Mouse (Mus musculus) hindlimb bud, embryonic 11.5 days (tissue): Measurements from ENCODE around the gene Ldlr.

Experiments
- DNase-seq: peaks from one replicate; pipeline ENCODE4 v3.0.0-alpha.2; 2012; ENCODE audit warnings: low read depth, low spot score; ENCODE audit errors: extremely low spot score

The Ldlr gene

DNA sequence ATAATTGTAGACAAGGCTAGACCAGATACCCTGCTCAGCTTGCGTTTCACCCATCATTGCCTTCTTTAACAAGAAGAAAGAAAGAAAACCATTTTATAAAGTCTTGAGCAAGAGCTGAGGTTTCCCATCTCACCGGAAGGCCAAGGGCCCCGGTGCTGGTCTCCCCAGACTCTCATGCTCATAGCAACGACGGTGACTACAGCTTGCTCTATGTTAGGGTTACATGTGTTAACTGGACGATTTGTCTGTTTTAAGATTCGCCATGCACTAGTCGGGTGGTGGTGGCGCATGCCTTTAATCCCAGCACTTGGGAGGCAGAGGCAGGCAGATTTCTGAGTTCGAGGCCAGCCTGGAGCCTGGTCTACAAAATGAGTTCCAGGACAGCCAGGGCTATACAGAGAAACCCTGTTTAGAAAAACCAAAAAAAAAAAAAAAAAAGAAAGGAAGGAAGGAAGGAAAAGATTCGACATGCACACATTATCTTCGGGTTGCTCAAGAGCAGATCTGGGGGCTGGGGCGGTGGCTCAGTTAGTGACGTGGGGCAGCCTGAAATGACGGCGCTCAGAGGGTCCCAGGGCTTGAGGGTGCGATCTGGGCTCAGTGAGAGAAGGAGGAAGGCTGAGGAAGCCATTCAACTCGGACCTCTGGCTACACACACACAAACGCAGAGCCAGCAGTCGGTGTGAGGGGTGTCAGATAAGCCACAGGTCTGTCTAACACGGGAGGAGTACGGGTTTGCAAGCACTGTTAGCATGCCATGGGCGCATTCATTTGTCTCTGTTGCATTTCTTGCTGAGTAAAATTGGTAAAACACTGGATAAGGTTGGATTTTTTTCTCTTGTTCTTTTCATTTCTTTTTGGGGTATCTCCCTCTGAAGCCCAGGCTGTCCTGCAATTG lies 2.2 kb downstream of the Ldlr start:
- no peak for DNase-seq

DNA sequence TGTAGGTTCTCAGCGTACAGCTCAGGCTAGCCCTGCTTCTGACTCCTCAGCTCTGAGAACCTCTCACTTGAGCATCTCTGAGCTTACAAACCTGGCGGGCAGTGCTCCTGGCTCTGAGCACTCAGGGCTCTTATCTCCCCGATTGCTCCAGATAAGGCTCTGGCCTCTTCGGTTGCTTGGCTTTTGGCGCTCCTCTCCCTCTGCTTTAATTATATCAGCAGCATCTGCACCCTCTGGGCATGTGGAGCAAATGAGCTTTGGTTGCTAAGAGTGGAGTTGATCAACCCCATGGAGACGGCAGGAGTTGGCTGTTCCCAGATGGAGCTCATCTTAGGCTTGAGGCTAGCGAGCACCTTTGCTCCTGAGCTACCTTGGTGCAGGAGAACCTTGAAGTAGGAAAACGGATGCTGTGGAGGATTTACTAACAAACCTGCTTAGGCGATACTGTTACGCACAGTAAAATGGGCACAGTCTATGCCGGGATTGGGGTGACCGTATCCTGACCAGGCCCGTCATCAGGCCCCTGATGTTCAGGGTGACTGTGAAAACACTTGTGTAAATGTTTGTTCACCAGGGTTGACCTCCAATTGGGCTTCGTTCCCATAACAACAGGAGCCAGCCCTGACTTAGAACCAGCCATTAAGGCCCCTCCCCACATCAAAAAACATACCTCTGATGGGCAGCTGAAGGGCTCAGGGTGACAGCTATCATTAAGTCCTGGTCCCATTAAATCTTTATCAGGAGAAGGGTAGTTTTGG lies 3.1 kb downstream of the Ldlr start:
- DNase-seq: no peak

DNA sequence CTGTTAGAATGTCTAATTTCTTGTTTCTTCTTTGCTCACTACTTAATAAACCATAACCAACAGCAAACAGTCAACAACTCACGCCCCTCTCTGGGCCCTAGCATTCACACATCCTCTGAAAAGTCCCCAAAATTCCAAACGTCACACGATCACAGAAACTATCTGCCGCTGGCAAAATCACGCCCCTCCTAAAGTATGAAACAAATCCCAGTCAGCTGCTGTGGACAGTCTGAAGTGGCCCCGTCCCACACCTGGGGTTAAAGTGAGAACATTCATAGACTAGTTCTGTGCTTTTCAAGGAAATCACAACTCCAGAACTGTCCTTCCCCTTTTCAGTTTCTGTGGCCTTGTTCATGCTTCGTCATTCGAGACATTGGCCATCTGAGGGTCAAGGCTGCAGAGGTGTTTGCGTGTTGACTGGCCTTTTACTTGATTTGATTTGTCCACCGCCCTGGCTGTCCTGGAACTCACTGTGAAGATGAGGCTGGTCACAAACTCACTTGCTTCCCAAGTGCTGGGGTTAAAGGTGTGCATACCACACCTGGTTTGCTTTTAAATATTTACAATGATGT lies 5.1 kb downstream of the Ldlr start:
- DNase-seq: no peak

- DNase-seq: no peak
These were observed 6.0 kb downstream of the Ldlr start for GRCm38 (mm10) chr9:21729264-21729663.

DNA sequence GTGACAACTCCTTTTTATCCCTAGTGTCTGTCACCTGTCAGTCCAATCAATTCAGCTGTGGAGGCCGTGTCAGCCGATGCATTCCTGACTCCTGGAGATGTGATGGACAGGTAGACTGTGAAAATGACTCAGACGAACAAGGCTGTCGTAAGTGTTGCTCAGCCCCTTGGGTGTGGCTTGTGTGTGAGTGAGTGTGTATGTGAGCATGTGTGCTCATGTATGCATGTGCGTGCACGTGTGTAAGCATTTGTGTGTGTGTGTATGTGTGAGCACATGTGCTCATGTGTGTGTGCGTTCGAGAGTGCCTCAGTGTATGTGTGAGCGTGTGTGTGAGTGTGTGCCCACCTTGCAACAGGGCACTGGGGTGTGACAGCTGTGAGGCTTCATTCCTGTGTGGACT lies 9.0 kb downstream of the Ldlr start:
- no peak for DNase-seq

DNA sequence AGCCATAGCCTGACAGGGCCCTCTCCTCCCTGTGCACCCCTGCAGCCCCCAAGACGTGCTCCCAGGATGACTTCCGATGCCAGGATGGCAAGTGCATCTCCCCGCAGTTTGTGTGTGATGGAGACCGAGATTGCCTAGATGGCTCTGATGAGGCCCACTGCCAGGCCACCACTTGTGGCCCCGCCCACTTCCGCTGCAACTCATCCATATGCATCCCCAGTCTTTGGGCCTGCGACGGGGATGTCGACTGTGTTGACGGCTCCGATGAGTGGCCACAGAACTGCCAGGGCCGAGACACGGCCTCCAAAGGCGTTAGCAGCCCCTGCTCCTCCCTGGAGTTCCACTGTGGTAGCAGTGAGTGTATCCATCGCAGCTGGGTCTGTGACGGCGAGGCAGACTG lies 10.2 kb downstream of the Ldlr start:
- no peak for DNase-seq

DNA sequence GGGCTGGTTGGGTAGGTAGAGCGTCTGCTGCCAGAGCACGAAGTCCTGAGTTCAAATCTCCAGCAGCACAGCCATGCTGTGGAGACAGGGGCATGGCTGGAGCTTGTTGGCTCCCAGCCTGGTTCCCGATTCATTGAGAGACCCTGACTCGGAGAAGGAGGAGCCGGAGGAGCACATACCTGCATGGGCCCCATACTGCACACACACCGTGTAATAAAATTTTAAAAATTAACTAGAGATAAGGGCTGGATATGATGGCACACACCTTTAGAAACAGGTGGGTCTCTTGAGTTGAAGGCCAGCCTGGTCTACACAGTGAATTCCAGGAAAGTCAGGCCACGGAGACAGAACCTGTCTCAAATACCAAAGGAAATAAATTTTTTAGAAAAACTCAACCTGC lies 10.7 kb downstream of the Ldlr start:
- no peak for DNase-seq

GRCm38 (mm10) chr9:21735126-21735525 lies 11.8 kb downstream of the Ldlr start:
- no peak for DNase-seq

GRCm38 (mm10) chr9:21736580-21736979 lies 13.3 kb downstream of the Ldlr start:
- no peak for DNase-seq

- no peak for DNase-seq
These were observed 13.9 kb downstream of the Ldlr start for GRCm38 (mm10) chr9:21737188-21737587.

GRCm38 (mm10) chr9:21738776-21739175 lies 15.5 kb downstream of the Ldlr start:
- no peak for DNase-seq

- no peak for DNase-seq
These were observed 17.1 kb downstream of the Ldlr start for GRCm38 (mm10) chr9:21740427-21740826.

DNA sequence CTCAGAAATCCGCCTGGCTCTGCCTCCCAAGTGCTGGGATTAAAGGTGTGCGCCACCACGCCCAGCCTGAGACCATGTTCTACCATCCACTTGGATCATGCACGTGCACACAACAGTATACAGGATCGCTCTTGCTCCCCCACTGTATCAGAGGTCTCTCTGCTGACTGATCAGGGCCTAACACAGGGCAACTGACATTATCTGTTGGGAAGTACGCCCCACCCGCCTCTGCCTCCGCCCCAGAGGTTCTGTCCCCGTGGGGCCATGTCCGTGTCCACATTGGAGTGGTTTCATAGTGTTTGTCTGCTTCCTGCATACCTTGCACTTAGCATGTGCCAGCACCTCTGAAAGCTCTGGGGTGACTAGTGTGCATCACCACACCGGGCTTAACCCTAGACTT lies 18.2 kb downstream of the Ldlr start:
- no peak for DNase-seq

DNA sequence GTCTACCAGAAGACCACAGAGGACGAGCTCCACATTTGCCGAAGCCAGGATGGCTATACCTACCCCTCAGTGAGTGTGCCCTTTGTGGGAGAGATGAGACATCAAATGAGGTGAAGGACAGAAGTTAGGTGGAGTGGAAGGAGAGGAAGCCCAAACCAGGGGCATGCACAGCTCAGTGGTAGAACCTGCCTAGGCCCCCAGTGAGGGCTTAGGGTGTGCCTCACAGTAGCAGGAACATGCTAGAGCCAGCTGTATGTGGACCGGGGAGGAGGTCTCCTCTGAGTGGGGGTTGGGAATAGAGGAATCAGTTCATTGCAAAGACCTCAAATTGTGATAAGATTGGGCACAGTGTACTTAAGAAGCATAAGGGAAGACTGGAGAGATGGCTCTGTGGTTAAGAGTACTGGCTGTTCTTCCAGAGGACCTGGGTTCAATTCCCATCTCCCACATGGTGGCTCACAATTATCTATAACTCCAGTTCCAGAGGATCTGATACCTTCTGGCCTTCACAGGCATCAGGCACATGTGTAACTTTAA lies 24.0 kb downstream of the Ldlr start:
- DNase-seq: no peak

- no peak for DNase-seq
These were observed 24.8 kb downstream of the Ldlr start for GRCm38 (mm10) chr9:21748033-21748432.

- no peak for DNase-seq
These were observed 25.2 kb downstream of the Ldlr start for GRCm38 (mm10) chr9:21748491-21748890.

DNA sequence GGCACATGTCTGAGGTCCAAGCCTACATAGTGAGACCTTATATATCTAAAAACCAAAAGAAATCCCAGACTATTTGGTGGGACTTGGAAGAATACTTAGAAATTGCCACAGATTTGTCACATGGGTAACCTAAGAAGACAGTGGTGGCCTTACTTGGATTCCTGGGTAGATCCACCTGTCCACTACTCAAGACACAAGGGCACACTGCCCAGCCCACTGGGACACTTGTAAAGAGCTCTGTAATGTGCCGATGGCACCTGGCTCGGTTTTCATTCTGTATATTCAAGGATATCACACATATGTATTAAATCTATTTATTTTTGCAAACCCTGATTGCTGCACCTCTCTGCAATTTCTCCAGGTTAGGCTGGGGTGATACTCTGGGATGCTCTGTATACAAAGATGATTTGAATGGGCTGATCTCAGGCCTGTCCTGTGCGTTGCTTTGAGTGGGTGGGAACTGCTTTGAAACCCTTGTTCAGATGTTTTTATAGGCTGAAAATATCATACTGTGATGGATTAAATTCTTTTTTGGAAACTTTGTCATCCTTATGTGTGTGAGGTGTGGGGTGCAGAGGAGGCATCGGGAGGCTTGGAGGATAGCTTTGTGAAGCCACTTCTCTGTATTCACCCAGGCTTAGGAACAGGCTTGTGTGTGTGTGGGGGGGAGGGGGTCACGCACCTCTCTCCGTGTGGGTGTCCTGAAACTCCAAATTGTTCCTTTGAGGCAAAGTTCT lies 26.3 kb downstream of the Ldlr start:
- DNase-seq: no peak

- DNase-seq: no peak
These were observed 27.1 kb downstream of the Ldlr start for GRCm38 (mm10) chr9:21750370-21750769.

DNA sequence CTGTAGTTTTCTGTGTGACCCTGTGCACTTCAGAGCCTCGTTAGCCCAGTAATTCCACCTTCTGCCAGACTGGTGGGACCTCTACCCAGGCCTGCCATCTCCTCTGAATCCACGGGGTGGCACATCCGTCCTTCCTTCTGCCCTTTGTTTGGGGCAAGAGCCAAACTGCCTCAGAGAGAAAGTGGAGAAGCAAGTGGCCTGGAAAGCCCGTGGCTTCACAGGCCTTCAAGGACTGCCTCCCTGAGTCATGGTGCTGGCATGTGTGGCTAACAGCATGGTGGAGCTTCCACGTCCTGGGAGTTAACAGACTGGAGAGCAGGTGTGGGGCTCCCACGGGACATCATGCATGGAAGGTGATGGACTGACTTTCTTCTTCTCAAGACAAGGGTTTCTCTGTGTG lies 28.1 kb downstream of the Ldlr start:
- DNase-seq: no peak

DNA sequence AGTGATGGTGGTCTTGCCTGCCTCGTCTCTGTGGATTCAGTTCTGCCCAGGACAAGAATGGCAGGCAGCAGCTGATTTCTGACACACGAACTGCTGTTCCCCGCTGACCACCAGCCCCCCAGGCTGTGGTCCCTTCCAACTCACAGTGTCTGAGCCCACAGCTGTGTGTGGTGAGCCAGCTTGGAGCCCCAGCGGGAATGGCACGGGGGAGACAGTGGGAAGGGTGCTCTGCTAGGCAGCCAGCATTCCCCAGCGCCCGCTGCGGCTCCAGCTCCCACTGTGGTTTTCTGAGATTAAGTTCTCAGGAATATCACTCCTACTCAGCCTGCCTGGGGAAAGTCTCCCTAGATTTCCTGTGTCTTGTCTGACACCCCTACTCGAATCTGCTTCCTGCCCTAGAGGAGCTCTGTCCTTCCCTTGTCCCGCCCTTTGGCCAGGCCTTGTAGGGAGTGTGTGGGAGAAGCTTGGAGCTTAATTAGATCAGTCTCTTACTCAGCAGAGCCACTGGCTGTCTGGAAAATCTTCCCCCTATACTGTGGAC lies 29.0 kb downstream of the Ldlr start:
- DNase-seq: no peak

DNA sequence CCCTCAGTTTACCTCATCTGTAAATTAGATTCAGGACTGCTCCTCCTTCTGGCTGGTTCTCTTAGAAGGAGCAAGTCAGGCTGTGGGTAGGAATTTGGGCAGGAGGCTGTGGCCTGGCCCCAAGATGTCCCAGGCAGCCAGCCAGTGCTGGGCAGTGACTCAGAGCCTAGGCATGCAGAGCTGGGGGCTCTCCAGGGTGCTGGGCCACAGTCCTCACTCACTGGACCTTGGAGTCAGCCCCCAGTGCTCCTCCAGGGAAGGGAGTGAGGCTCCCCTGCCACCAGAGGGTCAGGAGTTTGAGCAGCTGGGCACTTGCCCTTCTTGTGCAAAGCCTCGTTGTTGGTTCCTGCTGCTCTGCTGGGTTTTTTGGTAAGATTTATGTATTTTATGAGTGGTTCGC lies 30.7 kb downstream of the Ldlr start:
- DNase-seq: no peak
